ENCODE assay signal across 13 mouse cellular contexts in the genomic region with DNA sequence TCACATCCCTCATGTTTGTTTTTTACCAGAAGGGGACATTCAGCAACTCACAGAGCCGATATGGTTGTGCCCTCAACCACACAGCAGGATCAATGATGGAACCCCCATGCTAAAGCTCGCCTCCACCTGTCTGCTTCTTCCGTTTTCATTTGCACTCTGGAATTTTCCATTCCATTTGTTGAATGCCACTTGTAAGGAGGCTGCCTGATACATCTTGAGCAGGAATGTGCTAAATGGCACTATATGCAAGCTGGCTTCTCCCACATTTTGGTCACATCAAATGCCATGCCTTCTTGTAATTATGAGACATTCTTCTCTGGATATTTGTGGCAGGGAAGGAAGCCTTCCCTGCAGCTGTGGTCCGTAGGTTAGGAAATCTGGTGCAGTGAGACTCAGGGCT.
DNase-seq lines count a peak whose midpoint lies in the region; TF ChIP-seq lines count a peak whose summit lies in the region.
"Had no signal": no experiment of that assay in that cellular context is flagged by ENCODE, and none has a peak within 500 bp of the region (broad histone marks: within the 10 kb centered on the region; RNA-seq: fewer than 3 reads in every experiment).

No protein-coding gene starts in this region.

- TF ChIP-seq CTCF in embryonic fibroblast, embryonic 13.5 days (IDR thresholded peaks at IDR 0.05; ENCODE audit: borderline replicate concordance, insufficient read depth, low read length), result no peak
- no peak for TF ChIP-seq CTCF in heart, adult 2 months (IDR thresholded peaks at IDR 0.05)

- H3K79me2 ChIP-seq in heart, adult 2 months (replicated peaks; ENCODE audit: control insufficient read depth, insufficient read depth, low read length), result no peaks in the 10 kb centered on the region

- intact Hi-C loops in heart, adult 2 months (cut with DNase I), result no loop called here

- 81% methylated on average over 4 of the region's 4 CpGs for WGBS in heart, adult 2 months

- no peaks in the 10 kb centered on the region for H3K36me3 ChIP-seq in heart, adult 2 months (ENCODE audit: control insufficient read depth, insufficient read depth, low read length)
- H3K36me3 ChIP-seq: midbrain, embryonic 12.5 days had no signal

- no peaks in the 10 kb centered on the region for H3K27me3 ChIP-seq in heart, adult 2 months (ENCODE audit: control insufficient read depth, insufficient read depth, low read length)

- H3K4me1 ChIP-seq in embryonic fibroblast, embryonic 13.5 days (ENCODE audit: control insufficient read depth, insufficient read depth, low read length), result peaks cover 13% of the 10 kb centered on the region
- no peaks in the 10 kb centered on the region for H3K4me1 ChIP-seq in heart, adult 2 months (ENCODE audit: control insufficient read depth, insufficient read depth, low read length)

- no peak for TF ChIP-seq POLR2A in embryonic fibroblast, embryonic 13.5 days (IDR thresholded peaks at IDR 0.05; ENCODE audit: low read depth, low read length)
- TF ChIP-seq POLR2A in heart, adult 2 months (IDR thresholded peaks at IDR 0.05; ENCODE audit: insufficient read depth, low read depth, low read length), result no peak

- no peak overlapping the region for H3K9ac ChIP-seq in heart, adult 2 months (ENCODE audit: low read depth, low read length)
- H3K9ac ChIP-seq: lung, embryonic 14.5 days; midbrain, embryonic 12.5 days had no signal

- H3K27ac ChIP-seq in embryonic fibroblast, embryonic 13.5 days (ENCODE audit: insufficient read depth, low read length), result peak overlapping the region; percentile 46
- no peak overlapping the region for H3K27ac ChIP-seq in heart, adult 2 months
- H3K27ac ChIP-seq: midbrain, embryonic 12.5 days had no signal

- DNase-seq in frontal cortex, postnatal 36 days (ENCODE audit: low spot score in 2 of 2), result peak; percentile 36 to 65
- DNase-seq in frontal cortex, postnatal 10 days (ENCODE audit: low spot score in 2 of 2), result no peak
- peak; percentile 45 for DNase-seq in right cerebral cortex, postnatal 25 days
- DNase-seq in right cerebral cortex, postnatal 14 days, result no peak
- DNase-seq in heart, adult 2 months, result no peak
- no peak for DNase-seq in heart, adult 8-10 months (ENCODE audit: low spot score)
- DNase-seq: B cell, adult 2 months; cerebellum, postnatal 14 days; heart, postnatal 4 days; kidney, adult 8-10 months; lung, embryonic 14.5 days had no signal

- TF ChIP-seq EP300 in heart, adult 2 months (IDR thresholded peaks at IDR 0.05; ENCODE audit: insufficient read depth, low read depth, low read length), result no peak

- no peak overlapping the region for H3K4me3 ChIP-seq in embryonic fibroblast, embryonic 13.5 days (ENCODE audit: insufficient read depth, low read length)
- no peak overlapping the region for H3K4me3 ChIP-seq in heart, adult 2 months
- H3K4me3 ChIP-seq: midbrain, embryonic 12.5 days had no signal

Comparison
In these comparisons a context has a peak if more than half of its experiments do, and no peak if none do; other contexts are left out.
1. DNase-seq: peak in frontal cortex, postnatal 36 days (2 of 2) and right cerebral cortex, postnatal 25 days (single experiment); none in frontal cortex, postnatal 10 days (0 of 2), right cerebral cortex, postnatal 14 days (single experiment), heart, adult 2 months (0 of 2) and heart, adult 8-10 months (single experiment).